Mouse (Mus musculus): ENCODE measurements at regions not wholly inside any gene's neighbourhood (a gene's known extent, or its start where the extent isn't known, plus 50 kb on each side); places are given as distances from the start of the nearest gene placed in this dataset.

DNA sequence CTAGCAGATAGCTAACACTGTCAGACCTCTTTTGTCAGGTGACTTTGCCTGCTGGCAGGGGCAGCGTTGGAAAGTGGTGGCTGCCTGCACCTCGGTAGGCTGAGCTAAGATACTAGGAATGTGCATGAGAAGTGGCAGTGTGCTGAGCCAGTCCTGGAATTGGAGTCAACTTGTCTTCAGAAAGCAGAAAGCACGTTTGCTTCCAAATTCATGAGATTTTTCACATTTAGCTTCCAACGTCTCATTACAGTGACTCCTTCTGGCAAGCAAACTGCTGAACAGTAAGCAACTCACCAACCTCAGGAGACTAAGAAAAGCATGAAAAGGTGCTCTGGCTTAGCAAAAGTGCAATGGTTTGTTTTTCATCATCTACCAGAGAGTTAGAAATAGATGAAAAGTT lies 59.1 kb upstream of the Adamts3 start:
- H3K79me2 ChIP-seq (ENCODE audit: control insufficient read depth, insufficient read depth, low read length, poor library complexity): no peaks in the 10 kb centered on the region

DNA sequence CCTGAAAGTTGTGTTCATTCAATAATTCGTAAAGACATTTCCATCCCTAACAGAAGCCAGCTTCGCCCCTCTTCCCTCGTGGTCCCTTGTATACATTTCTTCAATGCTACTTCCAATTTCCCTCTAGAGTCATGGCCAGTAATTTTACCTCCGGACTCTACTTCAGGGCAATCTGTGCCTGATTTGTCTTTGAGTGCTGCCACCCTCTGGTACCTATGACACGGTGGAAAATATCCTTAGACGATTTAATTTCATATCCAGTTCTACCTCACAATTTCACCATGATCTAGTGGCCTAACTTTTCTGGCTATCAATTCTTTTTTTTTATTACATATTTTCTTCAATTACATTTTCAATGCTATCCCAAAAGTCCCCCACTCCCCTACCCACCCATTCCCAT lies 49.9 kb upstream of the Adamts3 start:
- Histone ChIP-seq H3K27ac (ENCODE audit: control insufficient read depth, low read depth, low read length) (no peak overlapping the region), H3K36me3 (ENCODE audit: control insufficient read depth in 1 of 2, insufficient read depth in 2 of 2, low read length in 2 of 2) (no peaks in the 10 kb centered on the region), H3K4me1 (ENCODE audit: control insufficient read depth in 1 of 2, insufficient read depth in 2 of 2, low read length in 2 of 2) (no peaks in the 10 kb centered on the region), H3K9ac (ENCODE audit: control insufficient read depth, low read depth, low read length, poor library complexity, severe bottlenecking) (no peak overlapping the region), H3K9me3 (replicated peaks; ENCODE audit: insufficient read depth, low read length) (no peaks in the 10 kb centered on the region), H3K79me2 (ENCODE audit: control insufficient read depth, insufficient read depth, low read length, poor library complexity) (no peaks in the 10 kb centered on the region), H3K27me3 (ENCODE audit: control insufficient read depth in 1 of 2, insufficient read depth in 2 of 2, low read length in 2 of 2) (no peaks in the 10 kb centered on the region), H3K4me3 (ENCODE audit: control insufficient read depth in 1 of 2, insufficient read depth in 1 of 2, low read depth in 2 of 2, low read length in 2 of 2) (no peak overlapping the region)
- no peak for TF ChIP-seq KAT2A (conservative IDR thresholded peaks at IDR 0.05; ENCODE audit: low read depth, low read length)
- no peak for TF ChIP-seq E2F4 (IDR thresholded peaks at IDR 0.05; ENCODE audit: borderline replicate concordance, low read depth, low read length)
- TF ChIP-seq MXI1 (IDR thresholded peaks at IDR 0.05; ENCODE audit: low read depth, low read length): no peak
- TF ChIP-seq NRF1 (IDR thresholded peaks at IDR 0.05; ENCODE audit: insufficient read depth, low read depth, low read length, poor library complexity, severe bottlenecking): no peak
- no peak for TF ChIP-seq MYC (IDR thresholded peaks at IDR 0.05; ENCODE audit: low read depth, low read length)
- TF ChIP-seq SMC3 (IDR thresholded peaks at IDR 0.05; ENCODE audit: low read depth, low read length): peak; percentile 22
- no peak for TF ChIP-seq ZNF384 (IDR thresholded peaks at IDR 0.05; ENCODE audit: low read depth, low read length)
- 0 out of 6 replicates have a peak, but pooled peaks of 1 of the 3 experiments have one; percentile 0 for TF ChIP-seq CTCF (IDR thresholded peaks at IDR 0.05 in 2 of 3, conservative IDR thresholded peaks at IDR 0.05 in 1 of 3; ENCODE audit: control insufficient read depth in 1 of 3, insufficient read depth in 1 of 3, low read depth in 2 of 3, low read length in 3 of 3, poor library complexity in 1 of 3, severe bottlenecking in 1 of 3)
- no peak for TF ChIP-seq POLR2AphosphoS5 (IDR thresholded peaks at IDR 0.05; ENCODE audit: borderline replicate concordance, low read depth, low read length)
- TF ChIP-seq TAL1 (IDR thresholded peaks at IDR 0.05; ENCODE audit: low read length): no peak
- no peak for DNase-seq (ENCODE audit: low read depth, low spot score)

More for the DNA sequence above, 59.1 kb upstream of the Adamts3 start:
- Histone ChIP-seq H3K27ac (ENCODE audit: control insufficient read depth, low read depth, low read length) (no peak overlapping the region), H3K4me1 (ENCODE audit: control insufficient read depth in 1 of 2, insufficient read depth in 2 of 2, low read length in 2 of 2) (no peaks in the 10 kb centered on the region), H3K4me3 (ENCODE audit: control insufficient read depth in 1 of 2, insufficient read depth in 1 of 2, low read depth in 2 of 2, low read length in 2 of 2) (no peak overlapping the region), H3K27me3 (ENCODE audit: control insufficient read depth in 1 of 2, insufficient read depth in 2 of 2, low read length in 2 of 2) (no peaks in the 10 kb centered on the region), H3K9ac (ENCODE audit: control insufficient read depth, low read depth, low read length, poor library complexity, severe bottlenecking) (no peak overlapping the region), H3K9me3 (replicated peaks; ENCODE audit: insufficient read depth, low read length) (no peaks in the 10 kb centered on the region), H3K36me3 (ENCODE audit: control insufficient read depth in 1 of 2, insufficient read depth in 2 of 2, low read length in 2 of 2) (no peaks in the 10 kb centered on the region)
- no peak for DNase-seq (ENCODE audit: low read depth, low spot score)
- TF ChIP-seq POLR2AphosphoS5 (IDR thresholded peaks at IDR 0.05; ENCODE audit: borderline replicate concordance, low read depth, low read length) (no peak), NELFE (IDR thresholded peaks at IDR 0.05; ENCODE audit: low read depth, low read length) (no peak), GATA1 (IDR thresholded peaks at IDR 0.05; ENCODE audit: low read depth, low read length) (no peak)

All from MEL (cell line).